Mouse (Mus musculus) kidney, postnatal 36 days (tissue): ENCODE data around the gene Csf3r.
"Not testable (repeated sequence)": the region's sequence is repeated elsewhere in the genome, so short reads cannot be mapped to it uniquely, and the experiment has no call there.

Experiments used
- DNase-seq, 2 experiments: peaks; one replicate each; pipeline ENCODE4 v3.0.0; 2021 to 2022; ENCODE audit warnings: mixed read lengths in 2 of 2

The Csf3r gene

DNA sequence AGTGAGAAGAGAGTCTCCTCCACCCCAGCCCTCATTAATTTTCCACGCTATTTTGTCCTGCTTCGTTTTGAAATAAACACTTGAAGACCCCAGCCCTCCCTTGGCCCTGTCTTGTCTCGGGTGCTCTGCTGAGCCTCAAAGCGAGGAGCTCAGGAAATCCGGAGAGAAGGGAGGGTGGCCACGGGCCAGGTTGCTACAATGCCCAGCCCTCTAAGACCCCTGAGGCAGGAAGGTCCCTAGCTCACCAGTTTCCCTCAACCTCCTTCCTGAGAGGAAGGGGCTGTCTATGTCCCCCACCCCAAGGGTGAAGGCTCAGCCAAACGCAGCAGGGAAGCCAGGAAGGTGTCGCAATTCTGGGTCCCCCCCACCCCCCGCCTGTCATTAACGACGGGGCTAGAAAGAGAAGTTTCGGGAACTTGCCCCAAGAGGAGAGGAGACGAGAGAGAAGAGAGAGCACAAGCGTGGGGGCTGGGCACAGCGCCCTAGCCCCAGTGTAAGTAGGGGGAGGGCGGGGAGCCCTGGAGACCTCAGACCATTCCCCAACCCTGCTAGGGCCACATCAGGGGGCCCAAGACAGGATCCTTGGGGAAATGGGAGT, at the start of gene Csf3r:
Csf3r (plus strand) TSS at position 248 of the 598 bp plus-strand sequence.
- DNase-seq = peak in 1 of 2 experiments; percentile 7

DNA sequence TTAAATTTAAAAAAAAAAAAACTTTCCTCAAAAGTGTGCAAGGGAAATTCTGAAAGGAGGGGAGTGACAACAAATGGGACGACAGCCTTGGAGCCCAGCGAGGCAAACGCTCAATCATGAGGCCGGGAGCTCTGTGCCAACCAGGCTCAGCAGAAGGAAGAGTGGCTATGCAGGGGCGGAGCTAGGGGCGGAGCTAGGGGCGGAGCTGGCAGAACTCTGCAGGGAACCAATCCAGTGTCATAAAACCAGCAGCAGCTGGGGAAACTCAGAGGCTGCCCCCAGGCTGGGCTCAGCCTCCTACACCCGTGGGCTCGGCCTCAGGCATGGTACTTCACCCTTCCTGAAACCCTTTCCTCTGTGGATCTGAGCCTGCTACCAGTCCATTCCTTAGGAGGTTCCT, 46.6 kb upstream of the Csf3r start:
- peak in 1 of 2 experiments; percentile 19 for DNase-seq

DNA sequence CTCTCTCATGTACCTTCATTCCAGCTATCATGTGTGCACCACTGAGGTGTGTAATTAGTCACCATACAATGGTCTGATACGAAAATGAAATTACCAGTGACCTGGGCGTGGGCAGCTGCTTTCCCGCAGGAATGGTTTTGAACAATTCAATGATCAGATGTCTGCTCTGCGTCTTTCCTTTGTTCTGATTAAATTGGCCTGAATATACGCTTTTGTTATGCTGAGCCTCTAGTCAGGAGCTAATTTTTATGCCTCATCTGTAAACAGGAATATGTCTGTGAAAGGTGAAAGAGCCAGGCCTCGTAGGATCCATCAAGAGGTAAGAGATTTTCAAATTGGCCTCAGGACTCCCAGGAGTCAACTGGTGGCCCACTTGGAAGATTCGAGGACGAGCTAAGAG, 41.1 kb upstream of the Csf3r start:
- no peak for DNase-seq

DNA sequence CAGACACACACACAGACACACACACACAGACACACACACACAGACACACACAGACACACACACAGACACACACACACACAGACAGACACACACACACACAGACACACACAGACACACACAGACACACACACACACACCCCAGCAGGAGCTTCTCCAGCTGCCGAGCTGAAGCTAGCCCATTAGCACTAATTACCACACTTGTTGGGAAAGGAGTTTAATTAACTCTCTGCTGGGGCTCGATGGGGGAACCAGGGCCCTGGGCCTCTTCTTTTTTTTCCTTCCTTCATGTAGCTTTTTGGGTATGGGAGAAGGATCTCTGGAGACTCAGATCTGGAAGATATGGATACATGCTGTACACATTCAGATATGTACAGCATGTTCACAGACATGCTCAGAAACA, 38.6 kb upstream of the Csf3r start:
- DNase-seq = not testable (repeated sequence)

DNA sequence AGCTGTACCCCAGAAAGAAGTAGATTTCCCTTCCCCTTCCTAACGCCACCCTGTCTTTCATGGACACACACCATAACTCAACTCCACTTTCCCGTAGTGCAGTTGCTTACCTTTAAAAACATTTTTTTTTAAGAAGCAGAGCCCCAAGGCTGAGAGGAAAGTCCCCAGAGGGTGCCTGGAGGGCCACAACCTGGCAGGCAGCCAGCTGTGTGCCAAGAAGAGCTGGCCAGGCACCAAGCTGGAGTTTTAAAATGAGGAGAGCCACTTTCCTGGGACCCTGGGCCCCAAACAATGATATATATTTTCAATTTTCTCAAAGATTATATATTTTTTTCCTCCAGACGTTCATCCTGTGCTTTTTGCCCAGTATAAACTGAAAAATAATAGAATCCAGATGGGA, 37.3 kb upstream of the Csf3r start:
- no peak for DNase-seq

DNA sequence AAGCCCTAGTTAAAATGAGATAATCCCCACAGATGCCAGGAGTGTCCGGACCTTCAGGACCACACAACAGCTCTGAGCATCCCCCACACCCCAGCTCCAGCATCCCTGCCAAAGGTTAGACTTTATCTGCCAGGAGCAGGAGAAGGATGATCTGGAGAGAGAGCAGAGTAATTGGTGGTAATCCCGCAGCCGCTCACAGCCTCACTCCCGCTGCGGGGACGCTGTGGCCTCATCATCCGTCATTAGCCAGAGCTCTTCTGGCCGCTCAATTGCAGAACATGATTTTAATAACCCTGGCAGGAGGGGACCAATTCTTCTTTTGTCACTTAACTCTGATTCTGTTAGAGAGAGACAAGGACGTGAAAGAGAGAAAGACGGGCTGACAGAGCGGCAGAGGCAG, 35.3 kb upstream of the Csf3r start:
- DNase-seq = no peak

DNA sequence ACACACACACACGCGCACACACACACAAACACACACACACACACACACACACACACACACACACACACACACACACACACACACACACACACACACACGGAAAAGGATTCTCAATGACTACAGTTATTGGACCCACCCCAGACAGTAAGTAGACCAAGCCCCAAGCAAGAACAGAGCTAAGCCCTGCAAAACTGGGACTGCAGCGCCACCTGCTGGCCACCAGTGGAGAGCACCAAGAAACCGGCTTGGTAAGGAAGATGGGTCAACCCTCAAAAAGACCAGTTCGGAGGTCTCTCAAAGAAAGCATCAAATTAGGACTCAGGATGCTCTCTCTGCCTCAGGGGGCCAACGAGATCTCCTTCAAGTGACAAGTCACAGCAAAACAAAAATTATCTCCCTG, 34.2 kb upstream of the Csf3r start:
- DNase-seq = peak; percentile 26 to 77

DNA sequence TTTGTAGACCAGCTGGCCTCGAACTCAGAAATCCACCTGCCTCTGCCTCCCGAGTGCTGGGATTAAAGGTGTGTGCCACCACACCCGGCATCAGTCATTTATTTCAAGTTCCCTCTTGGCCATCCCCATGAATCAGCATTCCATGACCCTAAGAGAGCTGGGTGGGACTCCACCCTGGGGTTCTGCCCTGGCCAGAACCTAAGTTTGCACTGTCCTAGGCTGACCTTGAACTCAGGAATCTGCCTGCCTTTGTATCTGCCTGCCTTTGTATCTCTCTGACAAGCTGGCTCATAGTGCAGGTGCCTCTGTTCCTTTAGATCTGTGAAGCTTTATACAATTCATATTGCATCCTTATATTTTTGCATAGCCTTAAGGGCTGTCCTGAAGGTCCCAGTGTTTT, 32.1 kb upstream of the Csf3r start:
- DNase-seq = no peak

DNA sequence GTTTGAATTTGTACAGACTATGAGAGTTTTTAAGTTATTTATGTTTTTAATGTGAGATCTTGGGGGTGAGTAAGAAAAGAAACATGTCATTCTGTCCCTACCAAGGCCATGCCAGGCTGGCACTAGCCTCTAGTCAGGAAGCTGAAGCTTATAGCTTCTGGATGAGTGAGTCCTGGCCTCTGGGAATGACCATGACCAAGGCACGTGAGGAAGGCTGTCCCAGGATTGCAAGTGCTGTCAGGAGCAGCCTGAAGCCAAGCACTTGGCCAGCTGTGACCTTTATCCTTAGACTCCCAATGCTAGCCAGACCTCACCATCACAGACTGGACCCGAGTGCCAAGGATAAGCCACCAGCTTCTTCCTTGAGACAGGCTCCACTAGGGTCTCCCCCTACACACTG, 31.4 kb upstream of the Csf3r start:
- DNase-seq = no peak

DNA sequence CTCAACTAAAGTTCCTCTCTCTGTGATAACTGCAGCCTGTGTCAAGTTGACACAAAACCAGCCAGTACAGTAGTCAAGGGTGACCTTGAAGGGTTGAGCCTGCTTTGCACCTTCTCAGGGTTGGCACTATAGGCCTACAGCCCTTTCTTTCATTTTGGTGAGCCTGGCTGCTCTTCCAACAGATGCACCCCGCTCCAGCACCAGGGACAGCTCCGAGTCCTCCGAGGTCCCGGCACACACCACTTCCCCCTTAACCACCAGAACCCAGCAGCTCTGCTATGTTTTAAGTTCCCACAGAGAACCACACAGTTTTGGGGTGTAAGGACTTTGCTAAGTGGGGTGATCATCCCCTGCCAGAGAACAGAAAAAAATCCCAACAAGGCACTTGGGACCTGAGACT, 27.8 kb upstream of the Csf3r start:
- peak in 1 of 2 experiments; percentile 30 for DNase-seq

DNA sequence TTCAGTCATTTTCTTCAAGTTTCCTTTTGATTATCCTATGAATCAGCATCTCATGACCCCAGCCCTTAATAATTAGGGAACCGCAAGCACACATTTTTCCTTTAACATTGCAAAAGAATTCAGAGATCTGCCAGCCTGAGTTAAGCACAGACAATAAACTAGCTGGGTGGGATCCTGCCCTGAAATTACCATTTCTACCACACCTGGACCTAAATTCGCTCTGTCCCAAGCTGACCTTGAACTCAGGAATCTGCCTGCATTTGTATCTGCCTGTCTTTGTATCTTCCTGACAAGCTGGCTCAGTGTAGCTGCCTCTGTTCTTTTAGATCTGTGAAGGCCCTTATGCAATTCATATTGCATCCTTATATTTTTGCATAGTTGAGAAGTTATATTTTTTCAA, 26.5 kb upstream of the Csf3r start:
- DNase-seq = no peak

DNA sequence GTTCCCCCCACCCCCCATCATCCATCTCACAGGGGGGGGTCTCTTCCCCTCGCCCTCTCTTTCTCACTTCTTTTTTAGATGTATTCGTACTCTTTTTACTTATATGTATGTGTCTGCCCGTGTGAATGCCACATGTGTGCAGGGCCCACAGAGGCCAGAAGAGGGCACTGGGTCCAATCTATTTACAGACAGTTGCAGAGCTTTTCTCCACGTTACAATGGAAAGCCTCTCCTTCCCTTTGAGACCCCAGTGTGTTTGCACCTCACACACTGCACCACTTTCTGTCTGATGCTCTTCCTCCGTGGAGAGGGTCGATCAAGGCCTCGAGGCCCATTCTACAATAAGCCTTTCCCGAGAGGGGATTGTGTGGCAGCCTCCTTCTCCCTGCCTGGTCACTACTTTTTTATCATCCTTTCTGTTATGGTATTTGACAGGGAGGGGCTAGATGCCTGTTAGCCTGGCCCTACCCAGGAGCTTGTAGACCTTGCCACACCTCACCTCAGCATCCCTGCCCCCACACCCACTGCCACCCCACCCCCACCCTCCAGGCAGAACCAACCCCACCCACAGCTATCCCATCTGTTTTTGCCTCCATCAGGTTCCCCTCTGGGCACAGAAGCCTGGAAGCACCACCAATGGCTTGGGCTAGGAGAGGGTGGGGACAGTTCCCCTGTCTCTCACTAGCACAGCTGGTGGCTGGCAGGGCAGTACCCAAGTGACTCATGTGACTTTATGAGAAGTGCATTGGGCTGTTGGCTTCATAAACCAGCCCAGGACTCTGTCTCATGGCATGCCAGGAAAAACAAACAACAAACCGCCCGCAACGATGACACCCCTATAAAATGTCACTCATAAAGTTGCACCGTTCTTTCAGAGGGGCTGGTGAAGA, 22.8 kb upstream of the Csf3r start:
- no peak for DNase-seq

DNA sequence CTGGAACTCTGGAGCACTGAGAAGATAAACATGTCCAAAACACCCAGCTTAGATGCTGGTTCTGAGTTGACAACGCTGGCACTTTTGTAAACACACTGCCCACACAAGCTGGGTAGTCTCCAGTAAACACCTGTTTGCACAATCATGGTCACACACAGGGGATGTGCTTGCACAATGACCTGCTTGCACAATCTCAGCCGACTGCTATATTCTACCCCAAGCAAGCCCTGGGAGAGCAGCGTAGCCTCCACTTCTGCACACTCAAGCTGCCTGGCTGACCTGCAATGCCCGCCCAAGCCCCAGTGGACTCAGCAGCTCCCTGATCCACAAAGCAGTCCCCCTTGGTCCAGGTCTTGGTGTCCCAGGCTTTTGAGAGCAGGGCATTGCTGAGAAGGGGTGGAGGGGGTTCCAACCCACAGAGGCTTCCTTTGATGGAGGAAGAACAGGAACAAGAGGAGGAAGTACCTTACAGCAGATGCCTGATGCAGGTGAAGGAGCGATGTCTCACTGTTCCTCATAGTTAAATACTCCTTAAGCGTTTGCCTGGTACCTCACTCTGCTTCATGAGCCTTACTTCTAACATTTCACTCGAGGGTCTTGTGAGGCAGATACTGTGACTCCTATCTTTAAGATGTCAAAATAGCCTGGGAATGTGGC, 6.5 kb upstream of the Csf3r start:
- DNase-seq = no peak

DNA sequence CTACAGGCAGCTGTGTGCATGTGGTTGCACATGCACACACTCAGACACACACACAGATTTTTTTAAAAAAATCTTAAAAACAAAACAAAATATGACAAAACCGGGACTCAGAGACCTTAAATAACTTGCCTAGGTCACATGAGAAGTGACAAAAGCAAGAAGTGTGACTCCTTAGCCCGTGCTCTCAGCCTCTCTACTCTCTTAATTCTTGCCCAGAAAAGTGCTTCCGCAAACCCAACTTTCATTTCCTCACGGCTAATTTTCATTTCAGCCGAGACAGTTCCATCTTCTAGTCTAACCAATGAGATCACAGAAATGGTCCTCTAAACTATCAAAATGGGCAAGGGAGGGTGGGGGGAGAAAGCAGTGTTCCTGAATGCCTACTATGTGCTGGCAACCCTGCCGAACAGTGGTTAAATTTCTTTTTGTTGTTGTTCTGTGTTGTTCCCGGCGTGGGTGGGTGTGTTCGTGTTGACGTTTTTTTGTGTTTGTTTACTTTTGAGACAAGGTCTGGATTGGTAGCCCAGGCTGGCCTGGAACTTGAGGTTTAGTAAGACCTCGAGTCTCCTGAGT, 5.3 kb upstream of the Csf3r start:
- DNase-seq = no peak

DNA sequence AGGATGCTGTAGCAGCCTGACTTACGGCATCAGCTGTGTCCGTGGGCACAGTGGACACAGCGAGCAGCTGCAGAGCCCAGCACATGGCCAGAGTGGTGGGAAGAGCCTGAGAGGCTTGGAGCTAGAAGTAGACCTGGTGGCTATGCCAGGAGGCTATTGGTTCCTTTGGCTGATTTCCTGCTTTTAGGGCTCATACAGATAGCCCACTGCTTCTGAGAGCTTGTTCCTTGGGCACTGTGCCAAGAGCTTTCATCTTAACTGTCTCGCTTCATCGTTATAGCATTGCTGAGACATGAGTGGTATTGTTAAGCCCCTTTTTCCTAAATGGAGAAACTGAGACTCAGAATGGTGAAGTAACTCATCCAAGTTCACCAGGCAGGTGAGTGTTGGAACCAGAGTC, 1.5 kb downstream of the Csf3r start:
- DNase-seq = no peak

DNA sequence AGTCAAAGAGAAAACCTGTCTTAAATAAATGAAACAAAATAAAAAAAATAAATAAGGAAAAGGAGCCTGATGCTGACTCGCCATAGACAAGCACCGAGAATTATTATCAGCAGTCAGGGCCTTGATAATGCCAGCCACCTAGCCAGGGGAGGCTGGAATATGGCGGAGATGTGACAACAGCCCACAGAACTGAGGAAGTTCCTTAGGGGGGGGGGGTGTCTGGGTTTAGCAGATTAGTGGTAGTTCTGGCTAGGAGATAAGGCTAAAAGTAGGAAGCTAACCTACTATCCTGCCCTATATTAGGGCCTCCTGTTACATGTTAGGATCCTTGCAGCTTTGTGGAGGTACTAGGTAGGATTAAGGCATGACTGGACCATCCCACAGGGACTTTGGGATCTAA, 3.6 kb downstream of the Csf3r start:
- DNase-seq = no peak

DNA sequence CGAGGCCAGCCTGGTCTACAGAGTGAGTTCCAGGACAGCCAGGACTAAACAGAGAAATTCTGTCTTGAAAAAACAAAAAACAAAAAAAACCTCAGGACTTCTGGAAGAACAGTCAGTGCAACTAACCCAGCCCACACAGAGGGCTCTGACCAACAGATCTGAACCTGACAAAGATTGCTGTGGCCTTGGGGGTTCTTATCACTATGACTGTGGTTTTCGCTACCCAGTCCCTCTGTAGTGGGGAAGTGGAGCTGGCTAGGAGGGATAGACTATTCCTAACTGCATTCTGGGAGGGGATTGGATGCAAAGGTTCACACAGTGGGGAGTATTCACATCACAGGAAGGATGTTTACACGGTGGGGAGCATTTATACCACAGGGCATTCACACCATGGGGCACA, 4.7 kb downstream of the Csf3r start:
- no peak for DNase-seq

DNA sequence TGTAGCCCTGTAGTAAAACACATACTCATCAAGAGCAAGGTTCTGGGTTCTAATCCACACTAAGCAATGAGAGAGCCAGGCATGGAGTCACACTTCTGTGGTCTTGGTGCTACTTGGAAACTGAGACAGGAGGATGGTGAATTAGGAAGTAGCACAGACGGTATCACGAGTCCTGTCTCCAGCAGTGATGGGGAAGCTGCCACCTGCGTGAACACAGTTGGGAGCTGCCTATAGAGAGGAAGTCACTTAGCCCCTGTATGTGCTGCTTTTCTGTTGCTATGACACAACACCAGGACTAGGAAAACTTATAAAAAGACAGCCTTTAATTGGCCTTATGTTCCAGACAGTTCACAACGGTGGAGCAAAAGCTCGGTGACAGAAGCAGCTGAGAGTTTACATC, 6.4 kb downstream of the Csf3r start:
- no peak for DNase-seq

DNA sequence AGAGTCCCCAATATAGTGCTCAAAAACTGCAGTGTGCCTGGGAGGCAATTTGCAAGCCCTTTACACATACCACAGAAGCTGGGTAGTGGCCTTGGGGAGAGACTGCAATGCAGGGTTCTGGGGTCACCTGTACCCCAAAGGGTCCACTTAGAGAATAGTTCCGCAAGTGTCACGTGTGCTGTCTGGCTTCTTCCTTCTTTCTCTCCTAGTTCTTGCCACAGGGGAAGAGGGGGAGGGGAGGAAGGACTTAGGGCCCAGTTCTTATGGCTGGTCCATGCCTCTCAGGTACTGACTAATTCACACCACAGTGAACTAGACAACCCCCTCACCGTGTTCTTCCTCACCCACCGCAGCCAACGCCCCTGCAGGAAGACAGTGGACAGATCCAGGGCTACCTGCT, 11.1 kb downstream of the Csf3r start:
- no peak for DNase-seq

DNA sequence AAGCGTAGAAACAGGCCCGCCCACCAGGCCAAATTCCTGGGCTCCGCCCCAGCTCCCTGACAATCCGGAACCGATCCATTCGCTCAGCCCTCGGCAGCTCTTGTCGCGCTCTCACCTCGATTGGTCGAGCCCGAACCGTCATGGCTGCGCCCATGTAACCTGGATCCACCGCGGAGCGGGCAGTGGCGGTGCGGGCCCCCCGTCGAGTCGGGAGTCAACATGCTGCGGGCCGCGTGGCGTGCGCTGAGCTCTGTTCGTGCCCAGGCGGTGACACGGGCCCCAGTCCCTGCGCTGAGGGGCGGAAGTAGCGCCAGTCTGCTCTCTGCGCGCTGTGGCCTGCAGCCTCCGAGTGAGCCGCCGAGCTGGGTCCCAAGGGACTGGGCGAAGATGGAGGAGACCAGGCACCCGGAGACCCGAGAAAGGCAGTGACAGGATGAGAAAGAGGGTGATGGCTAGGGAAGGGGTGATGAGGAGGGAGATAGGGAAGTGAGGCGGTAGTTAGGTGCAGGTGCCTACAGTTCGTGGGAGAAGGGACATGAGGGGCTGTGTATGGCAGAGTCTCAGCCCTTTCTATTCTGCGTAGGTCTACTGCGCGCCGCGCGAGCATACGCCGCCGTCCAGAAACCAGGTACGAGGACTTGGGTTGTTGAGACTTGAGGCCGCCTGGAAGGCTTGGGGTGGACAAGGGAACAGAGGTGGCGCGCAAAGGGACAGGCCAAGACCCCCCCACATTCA, 22.7 kb downstream of the Csf3r start, which contains the start of gene Mrps15:
Mrps15 (plus strand) TSS at position 75 of the 735 bp plus-strand sequence.
- peak; percentile 89 to 92 for DNase-seq

DNA sequence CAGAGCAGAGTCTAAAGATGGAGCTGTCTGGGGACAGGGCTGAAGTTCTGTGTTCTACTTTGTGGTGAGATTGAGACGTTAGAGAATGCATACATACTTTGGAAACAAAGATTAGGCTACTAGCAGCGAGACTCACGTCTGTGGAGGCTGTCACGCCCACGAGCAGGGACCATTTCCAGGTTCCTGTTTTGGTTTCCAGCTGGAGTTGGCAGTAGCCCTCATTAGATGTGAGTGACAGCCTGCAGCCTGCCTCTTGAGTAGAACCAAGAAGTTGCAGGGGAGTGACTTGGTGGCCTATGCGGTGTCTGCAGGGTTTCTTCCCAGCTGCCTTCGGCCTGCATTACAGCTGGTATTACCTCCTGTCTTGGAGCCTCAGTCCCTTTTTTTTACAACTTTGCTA, 27.3 kb downstream of the Csf3r start:
- no peak for DNase-seq

DNA sequence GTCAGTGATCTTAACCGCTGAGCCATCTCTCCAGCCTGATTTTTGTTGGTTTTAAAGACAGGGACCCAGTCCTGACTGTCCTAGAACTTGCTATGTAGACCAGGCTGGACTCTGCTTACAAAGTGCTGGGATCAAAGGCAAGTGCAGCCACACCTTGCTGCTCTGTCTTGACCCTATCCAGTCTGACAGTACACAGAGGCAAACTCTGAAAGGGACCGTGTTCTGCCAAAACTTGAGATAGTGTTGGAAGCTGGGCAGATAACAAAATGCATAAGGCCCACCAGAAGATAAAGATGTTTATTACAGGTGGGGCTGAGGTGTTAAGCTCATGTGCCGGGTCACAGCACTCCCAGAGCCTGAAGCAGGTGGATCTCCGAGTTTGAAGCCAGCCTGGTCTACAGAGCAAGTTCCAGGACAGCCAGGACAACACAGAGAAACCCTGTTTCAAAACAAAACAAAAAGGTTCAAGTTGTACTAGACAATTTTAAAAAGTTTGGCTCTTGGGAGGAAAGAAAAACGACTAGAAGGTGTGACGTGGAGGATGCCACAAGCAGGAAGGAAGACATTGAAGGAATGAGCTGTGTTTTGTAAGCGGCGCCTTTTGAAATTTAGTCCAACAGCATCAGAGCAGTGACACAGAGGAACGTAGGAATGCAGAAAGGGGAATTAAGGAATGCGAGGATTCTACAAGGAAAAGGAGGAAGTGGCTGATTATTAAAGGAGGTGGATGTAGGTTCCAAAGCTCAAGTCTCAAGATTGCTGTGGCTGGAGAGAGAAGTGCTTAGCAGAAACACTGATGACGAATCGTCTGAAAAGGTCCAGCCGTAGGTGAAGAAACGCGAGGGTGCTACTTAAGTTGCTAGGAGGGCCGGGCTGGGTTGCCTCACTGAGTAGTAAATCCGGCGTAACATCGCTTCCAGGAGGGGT, 33.1 kb downstream of the Csf3r start:
- no peak for DNase-seq
